Mouse (Mus musculus): Measurements from ENCODE around the gene 1700057G04Rik. TPM values are rescaled to one million over a fixed set of nuclear protein-coding genes. Genes with fewer than 3 reads are reported as not detected.

Gene 1700057G04Rik
- polyA plus RNA-seq, 1 experiment from 2014 or later = not detected

Small RNAs within 50 kb of the gene (microRNA-seq; reads per million reads assigned to microRNA genes)
- not detected for gene Mir6386

Other genes starting within 250 kb of the 1700057G04Rik start
- not detected in 2 replicates for gene Plscr5, start 116.4 kb upstream of the 1700057G04Rik start, polyA plus RNA-seq (2015; fragmentation: Nextera tagmentation; extraction: Ambion mirVana)
- 11.2 and 13.4 TPM in 2 replicates for gene Plscr1, start 59.6 kb upstream of the 1700057G04Rik start, polyA plus RNA-seq (2015; fragmentation: Nextera tagmentation; extraction: Ambion mirVana)
- gene Plscr2, start 33.8 kb upstream of the 1700057G04Rik start, polyA plus RNA-seq (2015; fragmentation: Nextera tagmentation; extraction: Ambion mirVana) = 1.4 and 1.7 TPM in 2 replicates
- gene Plscr4, start 148.0 kb downstream of the 1700057G04Rik start, polyA plus RNA-seq (2015; fragmentation: Nextera tagmentation; extraction: Ambion mirVana) = 3.5 and 4.5 TPM in 2 replicates
- gene Plod2, start 232.8 kb downstream of the 1700057G04Rik start, polyA plus RNA-seq (2015; fragmentation: Nextera tagmentation; extraction: Ambion mirVana) = 52.8 and 55.2 TPM in 2 replicates

Measured in limb, embryonic 15.5 days (tissue).